Comparison of ENCODE assay signal across 22 mouse cellular contexts in genomic region chr7:109606994-109607610, GRCm38 (mm10).
A peak's percentile ranks its signal among the peaks of the same experiment; 100 is the strongest.
DNase-seq lines count a peak whose midpoint lies in the region; ATAC-seq and TF ChIP-seq lines count a peak whose summit lies in the region.
"Had no signal": no experiment of that assay in that cellular context is flagged by ENCODE, and none has a peak within 500 bp of the region (broad histone marks: within the 10 kb centered on the region; RNA-seq: fewer than 3 reads in every experiment).

No protein-coding gene starts in this region.

- H3K4me3 ChIP-seq in cerebellum, adult 2 months (replicated peaks; ENCODE audit: insufficient read depth, low read depth, low read length), result no peak overlapping the region
- H3K4me3 ChIP-seq in liver, adult 2 months (ENCODE audit: insufficient read depth, low read depth, low read length), result no peak overlapping the region
- H3K4me3 ChIP-seq in liver, embryonic 12.5 days, result no peak overlapping the region
- H3K4me3 ChIP-seq in heart, embryonic 12.5 days, result no peak overlapping the region
- H3K4me3 ChIP-seq: embryonic facial prominence, embryonic 15.5 days; hindbrain, embryonic 12.5 days; limb, embryonic 15.5 days; midbrain, embryonic 10.5 days; neural tube, embryonic 13.5 days had no signal

- DNase-seq in cerebellum, adult 2 months, result no peak
- DNase-seq in cerebellum, adult 11 months, result no peak
- peak; percentile 26 for DNase-seq in liver, adult 2 months (ENCODE audit: extremely low read depth, low read depth, low spot score)
- DNase-seq in frontal cortex, postnatal 25 days (ENCODE audit: low spot score in 2 of 2), result no peak
- no peak for DNase-seq in thymus, adult 18-20 months
- DNase-seq: B cell, adult 2 months; cerebellum, postnatal 14 days; embryo, embryonic 11 days; gastrocnemius, postnatal 36 days; kidney, adult 9 months; lung, adult 2 months; lung, postnatal 4 days; thymus, postnatal 4 days had no signal

- H3K9me3 ChIP-seq in liver, embryonic 12.5 days (replicated peaks), result no peaks in the 10 kb centered on the region
- no peaks in the 10 kb centered on the region for H3K9me3 ChIP-seq in heart, embryonic 12.5 days (replicated peaks)
- H3K9me3 ChIP-seq: embryonic facial prominence, embryonic 15.5 days; hindbrain, embryonic 12.5 days; limb, embryonic 15.5 days; midbrain, embryonic 10.5 days; neural tube, embryonic 13.5 days had no signal

- H3K79me2 ChIP-seq in liver, adult 2 months (ENCODE audit: control insufficient read depth, insufficient read depth, low read length), result peaks cover 4% of the 10 kb centered on the region; the same call in 1 of the 2 replicates

- H3K9ac ChIP-seq in liver, adult 2 months (ENCODE audit: low read depth, low read length), result no peak overlapping the region
- no peak overlapping the region for H3K9ac ChIP-seq in liver, embryonic 12.5 days
- no peak overlapping the region for H3K9ac ChIP-seq in heart, embryonic 12.5 days
- H3K9ac ChIP-seq: embryonic facial prominence, embryonic 15.5 days; hindbrain, embryonic 12.5 days; limb, embryonic 15.5 days; neural tube, embryonic 13.5 days had no signal

- TF ChIP-seq POLR2A in cerebellum, adult 2 months (IDR thresholded peaks at IDR 0.05; ENCODE audit: borderline replicate concordance, insufficient read depth, low read length), result no peak
- no peak for TF ChIP-seq POLR2A in liver, adult 2 months (IDR thresholded peaks at IDR 0.05; ENCODE audit: extremely low read depth, insufficient read depth, low read length)

- ATAC-seq in liver, embryonic 12.5 days, result no peak
- ATAC-seq in heart, embryonic 12.5 days (ENCODE audit: insufficient number of reproducible peaks, low FRiP score), result no peak
- ATAC-seq: inflammation-experienced regulatory T-cells, adult 6 months; Patski had no signal

- H3K4me1 ChIP-seq in cerebellum, adult 2 months (ENCODE audit: control insufficient read depth, insufficient read depth, low read length), result peaks cover 21% of the 10 kb centered on the region
- H3K4me1 ChIP-seq in liver, adult 2 months (ENCODE audit: control insufficient read depth, insufficient read depth, low read length), result peaks cover 4% of the 10 kb centered on the region; the same call in 1 of the 2 replicates
- H3K4me1 ChIP-seq in liver, embryonic 12.5 days, result peaks cover 63% of the 10 kb centered on the region
- H3K4me1 ChIP-seq in heart, embryonic 12.5 days (replicated peaks), result peaks cover 63% of the 10 kb centered on the region

- no peaks in the 10 kb centered on the region for H3K27me3 ChIP-seq in cerebellum, adult 2 months (ENCODE audit: control insufficient read depth, insufficient read depth, low read length)
- H3K27me3 ChIP-seq in liver, adult 2 months (ENCODE audit: control insufficient read depth, insufficient read depth, low read length), result no peaks in the 10 kb centered on the region
- 0 out of 2 replicates have a peak, but pooled peaks cover 3% of the 10 kb centered on the region for H3K27me3 ChIP-seq in liver, embryonic 12.5 days (replicated peaks)
- no peaks in the 10 kb centered on the region for H3K27me3 ChIP-seq in heart, embryonic 12.5 days (replicated peaks)
- H3K27me3 ChIP-seq: embryonic facial prominence, embryonic 15.5 days; hindbrain, embryonic 12.5 days; limb, embryonic 15.5 days; neural tube, embryonic 13.5 days; Patski had no signal

- no peak overlapping the region for H3K4me2 ChIP-seq in liver, embryonic 12.5 days
- H3K4me2 ChIP-seq in heart, embryonic 12.5 days, result no peak overlapping the region
- H3K4me2 ChIP-seq: embryonic facial prominence, embryonic 15.5 days; hindbrain, embryonic 12.5 days; limb, embryonic 15.5 days; neural tube, embryonic 13.5 days had no signal

- no peaks in the 10 kb centered on the region for H3K36me3 ChIP-seq in liver, adult 2 months (ENCODE audit: control insufficient read depth, insufficient read depth, low read length)
- no peaks in the 10 kb centered on the region for H3K36me3 ChIP-seq in liver, embryonic 12.5 days
- no peaks in the 10 kb centered on the region for H3K36me3 ChIP-seq in heart, embryonic 12.5 days
- H3K36me3 ChIP-seq: hindbrain, embryonic 12.5 days; limb, embryonic 15.5 days; midbrain, embryonic 10.5 days; neural tube, embryonic 13.5 days had no signal

- H3K27ac ChIP-seq in cerebellum, adult 2 months (ENCODE audit: insufficient read depth, low read length), result peak overlapping the region; percentile 67; the same call in 1 of the 2 replicates
- no peak overlapping the region for H3K27ac ChIP-seq in liver, adult 2 months (replicated peaks; ENCODE audit: insufficient read depth, low read depth, low read length)
- H3K27ac ChIP-seq in liver, embryonic 12.5 days, result no peak overlapping the region
- peak overlapping the region; percentile 77; the same call in 1 of the 2 replicates for H3K27ac ChIP-seq in heart, embryonic 12.5 days (ENCODE audit: poor library complexity, severe bottlenecking)
- H3K27ac ChIP-seq: embryonic facial prominence, embryonic 15.5 days; hindbrain, embryonic 12.5 days; limb, embryonic 15.5 days; midbrain, embryonic 10.5 days; neural tube, embryonic 13.5 days had no signal

- 80% methylated on average over 7 of the region's 7 CpGs for WGBS in cerebellum, adult 2 months
- 82% methylated on average over 7 of the region's 7 CpGs for WGBS in liver, adult 2 months
- 81% methylated on average over 7 of the region's 7 CpGs for WGBS in liver, embryonic 12.5 days (ENCODE audit: insufficient replicate concordance)
- WGBS in heart, embryonic 12.5 days, result 68% methylated on average over 7 of the region's 7 CpGs

- TF ChIP-seq CTCF in cerebellum, adult 2 months (IDR thresholded peaks at IDR 0.05; ENCODE audit: borderline replicate concordance, insufficient read depth, low read depth, low read length), result no peak
- TF ChIP-seq CTCF in liver, adult 2 months (IDR thresholded peaks at IDR 0.05; ENCODE audit: low read depth, low read length), result no peak

Comparison
In these comparisons a context has a peak if more than half of its experiments do, and no peak if none do; other contexts are left out.
1. H3K27ac ChIP-seq: peak in cerebellum, adult 2 months (single experiment) and heart, embryonic 12.5 days (single experiment); none in liver, adult 2 months (single experiment) and liver, embryonic 12.5 days (single experiment).